24 mouse cellular contexts compared by ENCODE assay signal in the genomic region with DNA sequence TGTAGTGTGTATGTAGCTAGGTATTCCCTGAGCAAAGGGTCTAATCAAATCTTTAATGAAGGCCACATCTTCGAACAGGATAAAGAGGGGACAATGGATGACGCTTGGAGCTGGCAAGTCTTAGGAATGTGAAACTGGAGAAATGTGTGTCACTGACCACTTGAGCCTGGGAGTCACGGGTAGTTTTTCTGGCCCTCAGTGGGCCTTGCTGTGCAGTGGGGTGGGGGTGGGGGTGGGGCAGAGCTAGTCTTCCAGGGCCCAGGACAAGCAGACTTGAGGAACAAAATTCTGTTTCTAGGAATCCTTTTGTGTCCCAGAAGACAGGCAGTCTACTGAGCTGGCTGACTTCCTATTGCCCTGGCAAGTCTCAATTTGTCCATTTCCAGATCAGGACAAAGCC. TPM values are rescaled to one million over a fixed set of nuclear protein-coding genes. Genes with fewer than 3 reads are reported as not detected.
DNase-seq lines count a peak whose midpoint lies in the region; ATAC-seq and TF ChIP-seq lines count a peak whose summit lies in the region.
"Had no signal": no experiment of that assay in that cellular context is flagged by ENCODE, and none has a peak within 500 bp of the region (broad histone marks: within the 10 kb centered on the region; RNA-seq: fewer than 3 reads in every experiment).

No protein-coding gene starts in this region.

- TF ChIP-seq CTCF in lung, postnatal 0 days (IDR thresholded peaks at IDR 0.05): no peak

- H3K4me1 ChIP-seq in heart, embryonic 10.5 days: peaks cover 49% of the 10 kb centered on the region
- peaks cover 52% of the 10 kb centered on the region for H3K4me1 ChIP-seq in heart, embryonic 13.5 days
- H3K4me1 ChIP-seq in lung, postnatal 0 days (ENCODE audit: insufficient read depth, low read depth, low read length): no peaks in the 10 kb centered on the region
- H3K4me1 ChIP-seq: embryonic facial prominence, embryonic 12.5 days; embryonic facial prominence, embryonic 15.5 days; hindbrain, embryonic 13.5 days had no signal

- no peaks in the 10 kb centered on the region for H3K9me3 ChIP-seq in heart, embryonic 10.5 days
- H3K9me3 ChIP-seq in heart, embryonic 13.5 days: no peaks in the 10 kb centered on the region
- H3K9me3 ChIP-seq in lung, postnatal 0 days (ENCODE audit: low read length): no peaks in the 10 kb centered on the region
- H3K9me3 ChIP-seq: embryonic facial prominence, embryonic 12.5 days; embryonic facial prominence, embryonic 15.5 days; hindbrain, embryonic 10.5 days; hindbrain, embryonic 13.5 days; intestine, embryonic 15.5 days had no signal

- 47% methylated on average over 3 of the region's 3 CpGs for WGBS in heart, embryonic 10.5 days
- WGBS in heart, embryonic 13.5 days: 42% methylated on average over 3 of the region's 3 CpGs
- 66% methylated on average over 3 of the region's 3 CpGs for WGBS in lung, postnatal 0 days

- no peak overlapping the region for H3K4me2 ChIP-seq in heart, embryonic 13.5 days
- no peak overlapping the region for H3K4me2 ChIP-seq in lung, postnatal 0 days (replicated peaks; ENCODE audit: low read depth, low read length)
- H3K4me2 ChIP-seq: embryonic facial prominence, embryonic 12.5 days; embryonic facial prominence, embryonic 15.5 days; hindbrain, embryonic 13.5 days; intestine, embryonic 15.5 days had no signal

- peak overlapping the region; percentile 72; the same call in 1 of the 2 replicates for H3K27ac ChIP-seq in heart, embryonic 10.5 days
- peak overlapping the region; percentile 56 for H3K27ac ChIP-seq in heart, embryonic 13.5 days (replicated peaks)
- no peak overlapping the region for H3K27ac ChIP-seq in lung, postnatal 0 days (ENCODE audit: low read length)
- H3K27ac ChIP-seq: embryonic facial prominence, embryonic 12.5 days; embryonic facial prominence, embryonic 15.5 days; hindbrain, embryonic 10.5 days; hindbrain, embryonic 13.5 days; intestine, embryonic 15.5 days had no signal

- peaks cover 40% of the 10 kb centered on the region for H3K36me3 ChIP-seq in heart, embryonic 10.5 days
- peaks cover 56% of the 10 kb centered on the region for H3K36me3 ChIP-seq in heart, embryonic 13.5 days
- no peaks in the 10 kb centered on the region; the same call in 1 of the 2 replicates for H3K36me3 ChIP-seq in lung, postnatal 0 days (ENCODE audit: insufficient read depth, low read length)
- H3K36me3 ChIP-seq: intestine, embryonic 15.5 days had no signal

- H3K27me3 ChIP-seq in heart, embryonic 10.5 days (ENCODE audit: insufficient read depth, poor library complexity, severe bottlenecking): no peaks in the 10 kb centered on the region
- no peaks in the 10 kb centered on the region for H3K27me3 ChIP-seq in heart, embryonic 13.5 days (replicated peaks)
- no peaks in the 10 kb centered on the region for H3K27me3 ChIP-seq in lung, postnatal 0 days (replicated peaks; ENCODE audit: insufficient read depth, low read length)
- H3K27me3 ChIP-seq: embryonic facial prominence, embryonic 12.5 days; embryonic facial prominence, embryonic 15.5 days; hindbrain, embryonic 13.5 days; intestine, embryonic 15.5 days; Patski had no signal

- no peak for ATAC-seq in heart, embryonic 13.5 days (ENCODE audit: extremely low read depth, insufficient number of reproducible peaks, low FRiP score, low TSS enrichment)
- ATAC-seq in lung, postnatal 0 days: peak; percentile 71
- ATAC-seq: forebrain, embryonic 14.5 days; forebrain, postnatal 0 days; hindbrain, embryonic 16.5 days; intestine, embryonic 15.5 days; Patski had no signal

- no peak for DNase-seq in heart, embryonic 10.5 days (ENCODE audit: low spot score)
- no peak for DNase-seq in heart, postnatal 14 days
- DNase-seq in heart, adult 11 months: no peak
- peak; percentile 39 for DNase-seq in lung, postnatal 0 days (ENCODE audit: low spot score)
- no peak for DNase-seq in lung, postnatal 10 days
- DNase-seq: adrenal gland, postnatal 14 days; cerebellum, adult 11 months; cerebellum, adult 2 months; cerebellum, adult 9-11 months; cerebellum, postnatal 25 days; forebrain, postnatal 0 days; gastrocnemius, postnatal 25 days; heart, postnatal 10 days; kidney, adult 11 months; kidney, adult 8-10 months had no signal

- TF ChIP-seq EP300 in lung, postnatal 0 days (IDR thresholded peaks at IDR 0.05): no peak

- H3K9ac ChIP-seq in heart, embryonic 13.5 days: no peak overlapping the region
- H3K9ac ChIP-seq in lung, postnatal 0 days (replicated peaks; ENCODE audit: low read depth): no peak overlapping the region
- H3K9ac ChIP-seq: embryonic facial prominence, embryonic 12.5 days; embryonic facial prominence, embryonic 15.5 days; forebrain, postnatal 0 days; hindbrain, embryonic 13.5 days; intestine, embryonic 15.5 days had no signal

- intact Hi-C loops in heart, postnatal 14 days (cut with DNase I): no loop called here

- no peak overlapping the region for H3K4me3 ChIP-seq in heart, embryonic 10.5 days
- no peak overlapping the region for H3K4me3 ChIP-seq in heart, embryonic 13.5 days
- H3K4me3 ChIP-seq in lung, postnatal 0 days (ENCODE audit: low read depth, low read length): no peak overlapping the region
- H3K4me3 ChIP-seq: embryonic facial prominence, embryonic 12.5 days; embryonic facial prominence, embryonic 15.5 days; hindbrain, embryonic 10.5 days; hindbrain, embryonic 13.5 days; intestine, embryonic 15.5 days had no signal

RNA-seq across cellular contexts. Expression of a gene that starts 55.0 kb away (rescaled TPM):
- polyA plus RNA-seq in heart, embryonic 10.5 days (2016; fragmentation: Nextera tagmentation; extraction: Ambion mirVana): 13.0 and 21.5 TPM in 2 replicates
- 10 to 100 TPM; 24.7 to 24.8 TPM for total RNA-seq in heart, postnatal 14 days (2021)
- polyA plus RNA-seq in heart, embryonic 13.5 days (2015; fragmentation: Nextera tagmentation; extraction: Ambion mirVana): 18.1 and 20.0 TPM in 2 replicates
- polyA plus RNA-seq in lung, postnatal 0 days (2015; fragmentation: Nextera tagmentation; extraction: Ambion mirVana): 8.5 and 9.5 TPM in 2 replicates
